Mouse (Mus musculus) stomach, postnatal 0 days (tissue): ENCODE measurements around the gene Celf5. TPM values are rescaled to one million over a fixed set of nuclear protein-coding genes. Genes with fewer than 3 reads are reported as not detected.

Source experiments
- ATAC-seq: fragments of 200-750 bp; cut with Nextera tagmentation; 2 replicates; pipeline ENCODE4 v1.8.0; 2017; ENCODE audit not compliant: low FRiP score, low TSS enrichment
- DNase-seq: peaks from one replicate; pipeline ENCODE4 v3.0.0-alpha.2; 2016; ENCODE audit warnings: low spot score
- H3K27ac ChIP-seq: fragments of 300-500 bp; sonication (generic); replicated peaks from 2 replicates; pipeline ENCODE4 v1.5.1; 2014; ENCODE audit warnings: mild to moderate bottlenecking, control low read depth
- H3K27me3 ChIP-seq: fragments of 300-500 bp; sonication (generic); 2 replicates; pipeline ENCODE4 v1.6.1; 2014; ENCODE audit warnings: low read length; ENCODE audit not compliant: control insufficient read depth, insufficient read depth
- H3K36me3 ChIP-seq: fragments of 300-500 bp; sonication (generic); 2 replicates; pipeline ENCODE4 v1.6.1; 2014; ENCODE audit warnings: low read length, mixed read lengths; ENCODE audit not compliant: control insufficient read depth, insufficient read depth
- H3K4me1 ChIP-seq: fragments of 300-500 bp; sonication (generic); replicated peaks from 2 replicates; pipeline ENCODE4 v1.6.1; 2014; ENCODE audit warnings: antibody characterized with exemption; ENCODE audit not compliant: control insufficient read depth, insufficient read depth
- H3K4me2 ChIP-seq: fragments of 300-500 bp; sonication (generic); replicated peaks from 2 replicates; pipeline ENCODE4 v1.6.1; 2014; ENCODE audit warnings: low read depth, mild to moderate bottlenecking, control low read depth, moderate library complexity
- H3K4me3 ChIP-seq: fragments of 300-500 bp; sonication (generic); 2 replicates; pipeline ENCODE4 v1.5.1; 2014; ENCODE audit warnings: low read depth, low read length, control low read depth
- H3K9ac ChIP-seq: fragments of 300-500 bp; sonication (generic); 2 replicates; pipeline ENCODE4 v1.6.1; 2014; ENCODE audit warnings: mild to moderate bottlenecking, low read length, control low read depth, mixed read lengths
- H3K9me3 ChIP-seq: fragments of 300-500 bp; sonication (generic); 2 replicates; pipeline ENCODE4 v1.6.1; 2016; ENCODE audit warnings: low read length; ENCODE audit not compliant: control insufficient read depth
- CTCF ChIP-seq: IDR thresholded peaks from 2 replicates; pipeline ENCODE4 v1.5.1; 2016; ENCODE audit warnings: antibody characterized with exemption, low read depth, mild to moderate bottlenecking, moderate library complexity
- EP300 ChIP-seq: optimal IDR thresholded peaks from 2 replicates; pipeline ENCODE3; 2016; ENCODE audit warnings: antibody characterized with exemption
- WGBS: fragments of 180-500 bp; shearing (Covaris S2); extraction: QIAGEN DNeasy Blood & Tissue Kit; methylation state at CpG from one replicate; pipeline ENCODE4 v1.1.7; 2014; 5-methylcytosine and 5-hydroxymethylcytosine counted together
- polyA plus RNA-seq: library from polyadenylated mRNA; unstranded; fragments of >200 nt; fragmentation: Nextera tagmentation; extraction: Ambion mirVana; gene quantifications from 2 replicates; pipeline ENCODE4 v1.2.1, GENCODE M21; 2015

Gene Celf5
- polyA plus RNA-seq, 1 experiment from 2014 or later: 0.62 TPM

GRCm38 (mm10) chr10:81484441-81485059 is 2.0 kb upstream of the Celf5 start:
- H3K36me3 ChIP-seq: peaks cover 16% of the 10 kb centered on the region; the same call in 1 of the 2 replicates
- H3K27ac ChIP-seq: no peak overlapping the region
- 62% methylated on average over 6 of the region's 6 CpGs for WGBS
- H3K9ac ChIP-seq: no peak overlapping the region
- no peak for DNase-seq
- TF ChIP-seq EP300 (no peak), CTCF (no peak)
- ATAC-seq: no peak
- H3K4me2 ChIP-seq: no peak overlapping the region
- no peaks in the 10 kb centered on the region; the same call in 1 of the 2 replicates for H3K27me3 ChIP-seq
- H3K4me3 ChIP-seq: no peak overlapping the region
- no peaks in the 10 kb centered on the region for H3K4me1 ChIP-seq
- H3K9me3 ChIP-seq: no peaks in the 10 kb centered on the region

GRCm38 (mm10) chr10:81483983-81484382 is 1.5 kb upstream of the Celf5 start:
- peaks cover 12% of the 10 kb centered on the region; the same call in 1 of the 2 replicates for H3K36me3 ChIP-seq
- no peak for DNase-seq
- no peak overlapping the region for H3K9ac ChIP-seq

GRCm38 (mm10) chr10:81481605-81482532 is 640 bp downstream of the Celf5 start:
- H3K27ac ChIP-seq: no peak overlapping the region
- ATAC-seq: 0 out of 2 replicates have a peak, but pooled peaks have one; percentile 2
- H3K9me3 ChIP-seq: no peaks in the 10 kb centered on the region
- no peaks in the 10 kb centered on the region for H3K4me1 ChIP-seq
- peak overlapping the region; percentile 40 for H3K4me3 ChIP-seq
- H3K27me3 ChIP-seq: no peaks in the 10 kb centered on the region; the same call in 1 of the 2 replicates
- no peak for DNase-seq
- peak overlapping the region; percentile 47 for H3K9ac ChIP-seq
- 3% methylated on average over 32 of the region's 35 CpGs for WGBS
- no peaks in the 10 kb centered on the region for H3K36me3 ChIP-seq
- TF ChIP-seq EP300 (no peak), CTCF (no peak)
- peak overlapping the region; percentile 79 for H3K4me2 ChIP-seq

More at GRCm38 (mm10) chr10:81483983-81484382, 1.5 kb upstream of the Celf5 start:
- TF ChIP-seq CTCF (peak; percentile 66), EP300 (no peak)
- Histone ChIP-seq H3K4me3 (no peak overlapping the region), H3K9me3 (no peaks in the 10 kb centered on the region), H3K27ac (no peak overlapping the region), H3K4me1 (no peaks in the 10 kb centered on the region), H3K27me3 (no peaks in the 10 kb centered on the region; the same call in 1 of the 2 replicates), H3K4me2 (no peak overlapping the region)
- no peak for ATAC-seq
- WGBS: 15% methylated on average over 9 of the region's 9 CpGs

GRCm38 (mm10) chr10:81474461-81474860 is 8.0 kb downstream of the Celf5 start:
- ATAC-seq: no peak
- no peak overlapping the region for H3K4me3 ChIP-seq
- H3K9me3 ChIP-seq: no peaks in the 10 kb centered on the region
- no peak for TF ChIP-seq CTCF
- TF ChIP-seq EP300: no peak
- WGBS: 76% methylated on average over 10 of the region's 10 CpGs
- no peak for DNase-seq
- peaks cover 4% of the 10 kb centered on the region; the same call in 1 of the 2 replicates for H3K27me3 ChIP-seq
- no peak overlapping the region for H3K4me2 ChIP-seq
- H3K36me3 ChIP-seq: no peaks in the 10 kb centered on the region
- H3K27ac ChIP-seq: no peak overlapping the region
- no peaks in the 10 kb centered on the region for H3K4me1 ChIP-seq
- H3K9ac ChIP-seq: no peak overlapping the region

GRCm38 (mm10) chr10:81473003-81473451 is 9.5 kb downstream of the Celf5 start:
- no peak for ATAC-seq
- no peak overlapping the region for H3K4me3 ChIP-seq
- no peak overlapping the region for H3K27ac ChIP-seq
- no peak overlapping the region for H3K9ac ChIP-seq
- H3K9me3 ChIP-seq: no peaks in the 10 kb centered on the region
- H3K36me3 ChIP-seq: no peaks in the 10 kb centered on the region
- peaks cover 4% of the 10 kb centered on the region; the same call in 1 of the 2 replicates for H3K27me3 ChIP-seq
- no peaks in the 10 kb centered on the region for H3K4me1 ChIP-seq
- TF ChIP-seq CTCF (no peak), EP300 (no peak)
- DNase-seq: no peak
- 3% methylated on average over 19 of the region's 22 CpGs for WGBS
- no peak overlapping the region for H3K4me2 ChIP-seq
